Mouse (Mus musculus): ENCODE measurements around the gene Tnfrsf13b. TPM values are rescaled to one million over a fixed set of nuclear protein-coding genes. Genes with fewer than 3 reads are reported as not detected.
"Not testable (repeated sequence)": the region's sequence is repeated elsewhere in the genome, so short reads cannot be mapped to it uniquely, and the experiment has no call there.

Gene Tnfrsf13b
- total and polyA plus RNA-seq, 3 experiments: 0.25 to 4.4 (median 0.70) TPM

DNA sequence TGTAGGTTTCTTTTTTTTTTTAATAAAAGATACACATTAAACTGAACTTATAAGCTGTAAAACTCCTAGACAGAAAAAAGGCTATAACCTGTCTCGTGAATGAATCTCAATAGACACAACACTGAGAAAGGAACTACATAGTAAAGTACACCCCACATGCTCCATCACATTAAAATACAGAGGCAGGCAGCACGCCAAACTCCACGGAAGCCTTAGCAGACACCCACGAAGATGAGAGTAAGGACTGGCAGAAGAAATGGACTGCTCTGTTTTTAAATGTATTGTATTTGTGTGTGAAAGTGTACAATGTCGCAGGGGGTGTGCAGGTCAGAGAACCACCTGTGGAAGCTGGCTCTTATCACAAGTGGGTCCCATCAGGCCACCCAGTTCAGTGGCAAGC lies 43.6 kb downstream of the Tnfrsf13b start:
- WGBS: 59% methylated on average over 5 of the region's 5 CpGs
- TF ChIP-seq CTCF (IDR thresholded peaks at IDR 0.05): no peak
- no peak for TF ChIP-seq EP300 (IDR thresholded peaks at IDR 0.05; ENCODE audit: insufficient read depth, low read depth, low read length)
- no peak for TF ChIP-seq POLR2A (IDR thresholded peaks at IDR 0.05; ENCODE audit: insufficient read depth, low read depth, low read length)
- peaks cover 4% of the 10 kb centered on the region; the same call in 1 of the 2 replicates for H3K4me1 ChIP-seq (ENCODE audit: control insufficient read depth, insufficient read depth, low read length)
- H3K4me3 ChIP-seq: no peak overlapping the region
- no peaks in the 10 kb centered on the region for H3K27me3 ChIP-seq (ENCODE audit: control insufficient read depth, insufficient read depth, low read length)
- H3K79me2 ChIP-seq (replicated peaks; ENCODE audit: control insufficient read depth, insufficient read depth, low read length): peaks cover 9% of the 10 kb centered on the region
- H3K9ac ChIP-seq (ENCODE audit: low read depth, low read length): no peak overlapping the region
- H3K36me3 ChIP-seq (ENCODE audit: control insufficient read depth, insufficient read depth, low read length): no peaks in the 10 kb centered on the region
- intact Hi-C loops (cut with DNase I): loop anchor here (10.0 kb wide), 1 partner anchor 235 kb away; the partner anchor contains the start of gene Map2k3
- no peak overlapping the region for H3K27ac ChIP-seq
- no peak for DNase-seq

DNA sequence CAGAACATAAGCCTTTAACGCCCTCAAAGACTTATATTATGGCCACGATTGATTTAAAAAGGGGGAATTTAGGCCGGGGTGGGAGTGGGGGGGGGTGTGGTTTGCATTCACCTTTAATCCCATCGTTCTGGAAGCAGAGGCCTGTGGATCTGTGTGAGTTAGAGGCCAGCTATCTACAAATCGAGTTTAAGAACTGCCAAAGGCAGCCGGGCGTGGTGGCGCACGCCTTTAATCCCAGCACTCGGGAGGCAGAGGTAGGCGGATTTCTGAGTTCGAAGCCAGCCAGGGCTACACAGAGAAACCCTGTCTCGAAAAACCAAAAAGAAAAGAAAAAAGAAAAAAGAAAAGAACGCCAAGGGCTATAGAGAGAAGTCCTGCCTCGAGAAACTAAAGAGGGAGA lies 46.9 kb downstream of the Tnfrsf13b start:
- not testable (repeated sequence) for H3K36me3 ChIP-seq (ENCODE audit: control insufficient read depth, insufficient read depth, low read length); H3K9ac ChIP-seq (ENCODE audit: low read depth, low read length); H3K79me2 ChIP-seq (replicated peaks; ENCODE audit: control insufficient read depth, insufficient read depth, low read length); H3K27ac ChIP-seq; H3K27me3 ChIP-seq (ENCODE audit: control insufficient read depth, insufficient read depth, low read length); H3K4me1 ChIP-seq (ENCODE audit: control insufficient read depth, insufficient read depth, low read length)
- intact Hi-C loops (cut with DNase I): loop anchor here (10.0 kb wide), 1 partner anchor 239 kb away; the partner anchor contains the start of gene Map2k3
- peak in 1 of 2 experiments; percentile 10 for DNase-seq
- H3K4me3 ChIP-seq: peak overlapping the region; percentile 74
- WGBS: 41% methylated on average over 15 of the region's 15 CpGs

DNA sequence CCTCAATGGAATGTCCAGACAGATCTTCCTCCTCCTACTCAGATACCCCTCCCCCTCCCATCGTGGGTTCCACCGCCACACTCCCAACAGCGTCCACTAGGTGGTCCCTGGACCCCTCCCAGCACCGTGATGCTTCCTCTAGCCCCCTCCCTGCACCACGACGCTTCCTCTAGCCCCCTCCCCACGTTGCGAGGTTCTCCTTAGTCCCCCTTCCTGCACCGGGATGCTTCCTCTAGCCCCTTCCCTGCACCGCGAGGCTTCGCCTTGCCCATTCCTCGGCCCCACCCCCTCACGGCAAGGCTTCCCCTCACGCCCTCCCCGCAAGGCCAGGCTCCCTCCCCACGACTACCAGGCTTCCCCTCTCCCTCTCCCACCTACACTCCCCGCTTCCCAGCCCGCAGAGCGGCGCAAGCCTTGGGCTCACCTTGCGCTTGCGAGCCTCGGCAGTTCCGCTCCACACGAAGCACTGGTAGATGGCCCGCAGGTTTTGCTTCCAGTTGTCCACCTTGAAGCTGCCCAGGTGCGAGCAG lies 47.8 kb downstream of the Tnfrsf13b start:
- DNase-seq: no peak
- under 1% methylated on average over 27 of the region's 28 CpGs for WGBS
- intact Hi-C loops (cut with DNase I): loop anchor here (10.0 kb wide), 1 partner anchor 240 kb away; the partner anchor contains the start of gene Map2k3

DNA sequence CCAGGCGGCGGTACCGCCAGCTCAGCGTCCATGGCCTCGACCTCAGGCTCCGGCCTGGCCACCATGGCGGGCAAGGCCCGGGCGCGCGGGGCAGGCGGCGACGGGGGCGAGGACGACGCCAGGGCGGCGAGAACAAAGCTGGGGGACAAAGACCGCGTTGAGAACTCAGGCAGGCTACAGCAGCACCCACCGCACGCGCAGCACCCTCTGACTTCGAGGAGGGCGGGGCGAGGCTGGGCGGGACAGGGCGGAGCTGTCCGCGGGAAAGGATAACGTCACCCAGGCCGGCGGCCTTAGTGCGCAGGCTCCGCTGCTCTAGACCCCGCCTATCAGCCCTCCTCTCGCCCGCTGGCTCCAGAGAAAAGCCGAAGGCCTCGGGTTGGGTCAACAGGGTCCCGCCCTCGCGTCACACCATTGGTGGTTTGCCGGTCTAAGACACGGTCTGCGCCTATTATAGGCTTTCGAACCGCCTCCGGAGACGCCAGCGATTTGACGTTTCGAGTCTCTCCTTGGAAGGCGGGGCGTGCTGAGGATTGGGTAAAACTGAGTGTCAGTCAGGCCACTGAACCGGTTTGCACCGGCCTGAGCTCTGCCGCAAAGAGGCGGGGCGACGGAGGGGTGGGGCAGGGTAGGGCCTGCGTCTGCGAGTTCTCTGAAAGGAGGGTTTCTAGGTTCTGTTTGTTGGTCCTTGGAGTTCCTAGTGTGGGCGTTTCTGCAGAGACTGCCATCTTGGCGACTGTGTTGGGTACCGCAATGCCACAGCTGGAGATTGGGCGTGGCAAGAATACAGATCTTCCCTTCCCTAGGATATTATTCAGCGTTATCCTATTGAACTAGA lies 48.5 kb downstream of the Tnfrsf13b start, which contains the start of gene Usp22:
TSS of gene Usp22 (minus strand) at position 235 of the 838 bp plus-strand sequence.
- Histone ChIP-seq H3K9ac (ENCODE audit: low read depth, low read length) (peak within 1 kb of the TSS; percentile 92), H3K4me1 (ENCODE audit: control insufficient read depth, insufficient read depth, low read length) (peaks cover 2% of the 10 kb centered on the region; the same call in 1 of the 2 replicates), H3K4me3 (peak within 1 kb of the TSS; percentile 74), H3K36me3 (ENCODE audit: control insufficient read depth, insufficient read depth, low read length) (no peaks in the 10 kb centered on the region), H3K27ac (peak within 1 kb of the TSS; percentile 96), H3K27me3 (ENCODE audit: control insufficient read depth, insufficient read depth, low read length) (no peaks in the 10 kb centered on the region), H3K79me2 (replicated peaks; ENCODE audit: control insufficient read depth, insufficient read depth, low read length) (peaks cover 7% of the 10 kb centered on the region)
- WGBS: under 1% methylated on average over 69 of the region's 69 CpGs
- intact Hi-C loops (cut with DNase I): loop anchor here (5.0 to 10.0 kb wide), 3 partner anchors 232 to 317 kb away; partner anchors contain the start of genes Map2k3 and Mapk7
- TF ChIP-seq EP300 (IDR thresholded peaks at IDR 0.05; ENCODE audit: insufficient read depth, low read depth, low read length): peak; percentile 61; the same call in 1 of the 2 replicates
- TF ChIP-seq POLR2A (IDR thresholded peaks at IDR 0.05; ENCODE audit: insufficient read depth, low read depth, low read length): peak; percentile 91
- TF ChIP-seq CTCF (IDR thresholded peaks at IDR 0.05): no peak; the same call in 1 of the 2 replicates
- peak; percentile 97 to 100 for DNase-seq

More for the DNA sequence above, 47.8 kb downstream of the Tnfrsf13b start:
- Histone ChIP-seq H3K79me2 (replicated peaks; ENCODE audit: control insufficient read depth, insufficient read depth, low read length) (peaks cover 7% of the 10 kb centered on the region), H3K4me3 (peak overlapping the region; percentile 74), H3K9ac (ENCODE audit: low read depth, low read length) (peak overlapping the region; percentile 92), H3K27ac (peak overlapping the region; percentile 96), H3K36me3 (ENCODE audit: control insufficient read depth, insufficient read depth, low read length) (no peaks in the 10 kb centered on the region), H3K27me3 (ENCODE audit: control insufficient read depth, insufficient read depth, low read length) (no peaks in the 10 kb centered on the region), H3K4me1 (ENCODE audit: control insufficient read depth, insufficient read depth, low read length) (peaks cover 2% of the 10 kb centered on the region; the same call in 1 of the 2 replicates)
- TF ChIP-seq POLR2A (IDR thresholded peaks at IDR 0.05; ENCODE audit: insufficient read depth, low read depth, low read length) (no peak), CTCF (IDR thresholded peaks at IDR 0.05) (peak; percentile 34), EP300 (IDR thresholded peaks at IDR 0.05; ENCODE audit: insufficient read depth, low read depth, low read length) (no peak)

DNA sequence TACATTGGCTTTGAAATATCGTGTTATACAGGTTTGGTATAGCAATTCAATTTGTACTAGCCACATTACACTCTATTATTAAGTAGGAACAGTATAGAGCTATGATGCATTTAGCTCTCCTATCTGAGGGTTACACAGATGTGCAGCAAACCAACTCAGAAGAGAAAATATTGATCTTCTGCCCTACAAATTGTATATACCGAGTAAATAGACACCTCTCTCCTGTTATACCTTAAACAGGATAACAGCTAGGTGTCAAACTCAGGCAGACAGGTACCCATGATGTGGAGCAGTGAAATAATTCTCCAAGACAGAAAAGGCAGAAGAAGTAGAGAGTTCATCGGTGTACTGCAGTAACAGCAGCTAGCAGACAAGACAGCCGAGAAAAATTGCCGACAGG lies 49.2 kb downstream of the Tnfrsf13b start:
- intact Hi-C loops (cut with DNase I): loop anchor here (5.0 to 10.0 kb wide), 3 partner anchors 232 to 317 kb away; partner anchors contain the start of genes Map2k3 and Mapk7
- Histone ChIP-seq H3K9ac (ENCODE audit: low read depth, low read length) (no peak overlapping the region), H3K79me2 (replicated peaks; ENCODE audit: control insufficient read depth, insufficient read depth, low read length) (peaks cover 5% of the 10 kb centered on the region), H3K4me1 (ENCODE audit: control insufficient read depth, insufficient read depth, low read length) (peaks cover 2% of the 10 kb centered on the region; the same call in 1 of the 2 replicates), H3K27me3 (ENCODE audit: control insufficient read depth, insufficient read depth, low read length) (no peaks in the 10 kb centered on the region), H3K27ac (peak overlapping the region; percentile 72), H3K36me3 (ENCODE audit: control insufficient read depth, insufficient read depth, low read length) (no peaks in the 10 kb centered on the region), H3K4me3 (peak overlapping the region; percentile 52)
- TF ChIP-seq EP300 (IDR thresholded peaks at IDR 0.05; ENCODE audit: insufficient read depth, low read depth, low read length): no peak
- TF ChIP-seq POLR2A (IDR thresholded peaks at IDR 0.05; ENCODE audit: insufficient read depth, low read depth, low read length): no peak
- TF ChIP-seq CTCF (IDR thresholded peaks at IDR 0.05): no peak
- 76% methylated on average over 5 of the region's 5 CpGs for WGBS
- no peak for DNase-seq

All from heart, adult 2 months (tissue).